Mouse (Mus musculus) cerebellum, adult 2 months (tissue): ENCODE measurements around the gene Ripk4.

Source experiments
- CTCF ChIP-seq: fragments of 200-500 bp; IDR thresholded peaks from 2 replicates; pipeline ENCODE4 v1.5.1; 2011; ENCODE audit warnings: low read depth, mild to moderate bottlenecking, control low read depth, low read length, moderate library complexity, borderline replicate concordance; ENCODE audit not compliant: insufficient read depth
- POLR2A ChIP-seq: fragments of 200-500 bp; IDR thresholded peaks from 2 replicates; pipeline ENCODE4 v1.6.1; 2011; ENCODE audit warnings: low read length, control low read depth, borderline replicate concordance; ENCODE audit not compliant: insufficient read depth

DNA sequence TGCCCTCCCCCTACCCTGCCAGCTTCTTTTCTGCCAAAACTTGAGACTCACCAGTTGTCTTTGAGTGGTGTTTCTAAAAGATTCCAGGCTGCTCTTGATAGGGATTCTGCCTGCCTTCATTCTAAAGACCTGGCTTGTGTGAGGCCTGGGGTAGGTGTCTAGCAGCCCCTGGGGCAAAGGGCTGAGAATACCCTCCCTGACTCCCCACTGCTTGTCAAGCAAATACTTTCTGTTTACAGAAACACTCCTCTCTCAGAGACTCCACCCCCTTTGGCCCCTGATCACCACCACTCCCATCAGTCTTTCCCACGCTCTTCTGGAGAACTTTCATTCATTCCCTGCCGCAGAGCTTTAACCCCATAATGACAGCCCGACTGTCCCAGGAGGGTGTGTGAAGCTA is 2.9 kb upstream of the Ripk4 start:
- no peak for TF ChIP-seq CTCF
- TF ChIP-seq POLR2A = no peak
